Mouse (Mus musculus): ENCODE data around the gene Nedd8. TPM values are rescaled to one million over a fixed set of nuclear protein-coding genes. Genes with fewer than 3 reads are reported as not detected.

Nedd8 gene
- polyA plus RNA-seq, 1 experiment from 2014 or later = 636 TPM

GRCm38 (mm10) chr14:55713007-55713728, 41.2 kb upstream of the Nedd8 start:
- no peaks in the 10 kb centered on the region for H3K36me3 ChIP-seq (replicated peaks; ENCODE audit: control insufficient read depth, insufficient read depth, low read depth, low read length)
- DNase-seq (ENCODE audit: low spot score) = peak; percentile 23
- peaks cover 4% of the 10 kb centered on the region for H3K27me3 ChIP-seq (ENCODE audit: control insufficient read depth, insufficient read depth, low read length)
- peak overlapping the region; percentile 22; the same call in 1 of the 2 replicates for H3K4me2 ChIP-seq (ENCODE audit: low read depth, low read length)
- H3K9ac ChIP-seq (replicated peaks; ENCODE audit: low read length) = no peak overlapping the region
- H3K4me1 ChIP-seq (ENCODE audit: control insufficient read depth, insufficient read depth, low read length) = no peaks in the 10 kb centered on the region
- no peaks in the 10 kb centered on the region for H3K9me3 ChIP-seq (replicated peaks; ENCODE audit: control insufficient read depth, low read length)
- no peak for ATAC-seq (replicated peaks; ENCODE audit: insufficient number of reproducible peaks, low FRiP score, low TSS enrichment, low read depth)
- H3K27ac ChIP-seq (replicated peaks; ENCODE audit: low read depth, low read length) = no peak overlapping the region
- H3K4me3 ChIP-seq (ENCODE audit: low read depth, low read length) = no peak overlapping the region
- 13% methylated on average over 25 of the region's 25 CpGs for WGBS

- no peaks in the 10 kb centered on the region for H3K9me3 ChIP-seq (replicated peaks; ENCODE audit: control insufficient read depth, low read length)
- H3K4me3 ChIP-seq (ENCODE audit: low read depth, low read length) = no peak overlapping the region
- DNase-seq (ENCODE audit: low spot score) = no peak
- 77% methylated on average over 7 of the region's 7 CpGs for WGBS
- H3K4me2 ChIP-seq (ENCODE audit: low read depth, low read length) = no peak overlapping the region
- no peak for ATAC-seq (replicated peaks; ENCODE audit: insufficient number of reproducible peaks, low FRiP score, low TSS enrichment, low read depth)
- H3K4me1 ChIP-seq (ENCODE audit: control insufficient read depth, insufficient read depth, low read length) = no peaks in the 10 kb centered on the region
- H3K9ac ChIP-seq (replicated peaks; ENCODE audit: low read length) = no peak overlapping the region
- H3K27me3 ChIP-seq (ENCODE audit: control insufficient read depth, insufficient read depth, low read length) = peaks cover 4% of the 10 kb centered on the region
- H3K36me3 ChIP-seq (replicated peaks; ENCODE audit: control insufficient read depth, insufficient read depth, low read depth, low read length) = no peaks in the 10 kb centered on the region
- no peak overlapping the region for H3K27ac ChIP-seq (replicated peaks; ENCODE audit: low read depth, low read length)
Measured at GRCm38 (mm10) chr14:55711786-55712185, 39.9 kb upstream of the Nedd8 start.

- Histone ChIP-seq H3K4me3 (ENCODE audit: low read depth, low read length) (no peak overlapping the region), H3K4me1 (ENCODE audit: control insufficient read depth, insufficient read depth, low read length) (no peaks in the 10 kb centered on the region), H3K4me2 (ENCODE audit: low read depth, low read length) (no peak overlapping the region), H3K27ac (replicated peaks; ENCODE audit: low read depth, low read length) (no peak overlapping the region), H3K9ac (replicated peaks; ENCODE audit: low read length) (no peak overlapping the region), H3K27me3 (ENCODE audit: control insufficient read depth, insufficient read depth, low read length) (peaks cover 4% of the 10 kb centered on the region), H3K36me3 (replicated peaks; ENCODE audit: control insufficient read depth, insufficient read depth, low read depth, low read length) (no peaks in the 10 kb centered on the region), H3K9me3 (replicated peaks; ENCODE audit: control insufficient read depth, low read length) (no peaks in the 10 kb centered on the region)
- ATAC-seq (replicated peaks; ENCODE audit: insufficient number of reproducible peaks, low FRiP score, low TSS enrichment, low read depth) (no peak), DNase-seq (ENCODE audit: low spot score) (no peak)
- WGBS = 81% methylated on average over 4 of the region's 4 CpGs
Measured at GRCm38 (mm10) chr14:55709509-55709908, 37.6 kb upstream of the Nedd8 start.

GRCm38 (mm10) chr14:55707397-55707796, 35.5 kb upstream of the Nedd8 start:
- H3K4me3 ChIP-seq (ENCODE audit: low read depth, low read length) = no peak overlapping the region
- no peaks in the 10 kb centered on the region for H3K4me1 ChIP-seq (ENCODE audit: control insufficient read depth, insufficient read depth, low read length)
- WGBS = 79% methylated on average over 5 of the region's 5 CpGs
- DNase-seq (ENCODE audit: low spot score) (no peak), ATAC-seq (replicated peaks; ENCODE audit: insufficient number of reproducible peaks, low FRiP score, low TSS enrichment, low read depth) (no peak)
- no peaks in the 10 kb centered on the region; the same call in 1 of the 2 replicates for H3K27me3 ChIP-seq (ENCODE audit: control insufficient read depth, insufficient read depth, low read length)
- H3K9me3 ChIP-seq (replicated peaks; ENCODE audit: control insufficient read depth, low read length) = no peaks in the 10 kb centered on the region
- H3K9ac ChIP-seq (replicated peaks; ENCODE audit: low read length) = no peak overlapping the region
- H3K27ac ChIP-seq (replicated peaks; ENCODE audit: low read depth, low read length) = no peak overlapping the region
- H3K36me3 ChIP-seq (replicated peaks; ENCODE audit: control insufficient read depth, insufficient read depth, low read depth, low read length) = no peaks in the 10 kb centered on the region
- H3K4me2 ChIP-seq (ENCODE audit: low read depth, low read length) = no peak overlapping the region

- H3K27me3 ChIP-seq (ENCODE audit: control insufficient read depth, insufficient read depth, low read length) = no peaks in the 10 kb centered on the region
- no peak overlapping the region for H3K9ac ChIP-seq (replicated peaks; ENCODE audit: low read length)
- H3K36me3 ChIP-seq (replicated peaks; ENCODE audit: control insufficient read depth, insufficient read depth, low read depth, low read length) = no peaks in the 10 kb centered on the region
- no peaks in the 10 kb centered on the region for H3K9me3 ChIP-seq (replicated peaks; ENCODE audit: control insufficient read depth, low read length)
- no peak overlapping the region for H3K4me3 ChIP-seq (ENCODE audit: low read depth, low read length)
- H3K27ac ChIP-seq (replicated peaks; ENCODE audit: low read depth, low read length) = no peak overlapping the region
- no peaks in the 10 kb centered on the region for H3K4me1 ChIP-seq (ENCODE audit: control insufficient read depth, insufficient read depth, low read length)
- 92% methylated on average over 8 of the region's 8 CpGs for WGBS
- H3K4me2 ChIP-seq (ENCODE audit: low read depth, low read length) = no peak overlapping the region
- DNase-seq (ENCODE audit: low spot score) (no peak), ATAC-seq (replicated peaks; ENCODE audit: insufficient number of reproducible peaks, low FRiP score, low TSS enrichment, low read depth) (no peak)
Measured at GRCm38 (mm10) chr14:55706051-55706600, 34.2 kb upstream of the Nedd8 start.

GRCm38 (mm10) chr14:55702761-55703160, 30.8 kb upstream of the Nedd8 start:
- H3K4me3 ChIP-seq (ENCODE audit: low read depth, low read length) = no peak overlapping the region
- H3K27ac ChIP-seq (replicated peaks; ENCODE audit: low read depth, low read length) = no peak overlapping the region
- WGBS = 67% methylated on average over 6 of the region's 6 CpGs
- H3K4me1 ChIP-seq (ENCODE audit: control insufficient read depth, insufficient read depth, low read length) = no peaks in the 10 kb centered on the region
- no peaks in the 10 kb centered on the region for H3K27me3 ChIP-seq (ENCODE audit: control insufficient read depth, insufficient read depth, low read length)
- no peaks in the 10 kb centered on the region for H3K36me3 ChIP-seq (replicated peaks; ENCODE audit: control insufficient read depth, insufficient read depth, low read depth, low read length)
- H3K4me2 ChIP-seq (ENCODE audit: low read depth, low read length) = no peak overlapping the region
- no peaks in the 10 kb centered on the region for H3K9me3 ChIP-seq (replicated peaks; ENCODE audit: control insufficient read depth, low read length)
- DNase-seq (ENCODE audit: low spot score) (no peak), ATAC-seq (replicated peaks; ENCODE audit: insufficient number of reproducible peaks, low FRiP score, low TSS enrichment, low read depth) (no peak)
- H3K9ac ChIP-seq (replicated peaks; ENCODE audit: low read length) = no peak overlapping the region

GRCm38 (mm10) chr14:55701131-55701530, 29.2 kb upstream of the Nedd8 start:
- Histone ChIP-seq H3K9me3 (replicated peaks; ENCODE audit: control insufficient read depth, low read length) (no peaks in the 10 kb centered on the region), H3K27ac (replicated peaks; ENCODE audit: low read depth, low read length) (no peak overlapping the region), H3K9ac (replicated peaks; ENCODE audit: low read length) (no peak overlapping the region), H3K4me1 (ENCODE audit: control insufficient read depth, insufficient read depth, low read length) (no peaks in the 10 kb centered on the region), H3K36me3 (replicated peaks; ENCODE audit: control insufficient read depth, insufficient read depth, low read depth, low read length) (no peaks in the 10 kb centered on the region), H3K4me2 (ENCODE audit: low read depth, low read length) (no peak overlapping the region), H3K4me3 (ENCODE audit: low read depth, low read length) (no peak overlapping the region), H3K27me3 (ENCODE audit: control insufficient read depth, insufficient read depth, low read length) (no peaks in the 10 kb centered on the region)
- DNase-seq (ENCODE audit: low spot score) (no peak), ATAC-seq (replicated peaks; ENCODE audit: insufficient number of reproducible peaks, low FRiP score, low TSS enrichment, low read depth) (no peak)
- WGBS = 73% methylated on average over 9 of the region's 9 CpGs

GRCm38 (mm10) chr14:55697226-55697625, 25.3 kb upstream of the Nedd8 start:
- ATAC-seq (replicated peaks; ENCODE audit: insufficient number of reproducible peaks, low FRiP score, low TSS enrichment, low read depth) = no peak
- WGBS = 87% methylated on average over 4 of the region's 4 CpGs

More at GRCm38 (mm10) chr14:55697226-55697625, 25.3 kb upstream of the Nedd8 start:
- Histone ChIP-seq H3K36me3 (replicated peaks; ENCODE audit: control insufficient read depth, insufficient read depth, low read depth, low read length) (no peaks in the 10 kb centered on the region), H3K27me3 (ENCODE audit: control insufficient read depth, insufficient read depth, low read length) (no peaks in the 10 kb centered on the region), H3K4me1 (ENCODE audit: control insufficient read depth, insufficient read depth, low read length) (no peaks in the 10 kb centered on the region), H3K9ac (replicated peaks; ENCODE audit: low read length) (no peak overlapping the region), H3K4me3 (ENCODE audit: low read depth, low read length) (no peak overlapping the region), H3K4me2 (ENCODE audit: low read depth, low read length) (no peak overlapping the region), H3K27ac (replicated peaks; ENCODE audit: low read depth, low read length) (no peak overlapping the region), H3K9me3 (replicated peaks; ENCODE audit: control insufficient read depth, low read length) (no peaks in the 10 kb centered on the region)
- DNase-seq (ENCODE audit: low spot score) = no peak

All from embryonic facial prominence, embryonic 11.5 days (tissue).